26 mouse cellular contexts compared by ENCODE assay signal in genomic region chr9:51831596-51831995, GRCm38 (mm10).
DNase-seq lines count a peak whose midpoint lies in the region; ATAC-seq and TF ChIP-seq lines count a peak whose summit lies in the region.
"Had no signal": no experiment of that assay in that cellular context is flagged by ENCODE, and none has a peak within 500 bp of the region (broad histone marks: within the 10 kb centered on the region; RNA-seq: fewer than 3 reads in every experiment).

No protein-coding gene starts in this region.

- 78% methylated on average over 11 of the region's 11 CpGs for WGBS in neural tube, embryonic 13.5 days

- no peak overlapping the region for H3K4me2 ChIP-seq in neural tube, embryonic 13.5 days
- H3K4me2 ChIP-seq: embryonic facial prominence, embryonic 15.5 days; forebrain, embryonic 12.5 days; hindbrain, embryonic 12.5 days; midbrain, embryonic 13.5 days; neural tube, embryonic 15.5 days had no signal

- no peak for TF ChIP-seq POLR2A in cortical plate, adult 2 months (IDR thresholded peaks at IDR 0.05; ENCODE audit: extremely low read depth, insufficient read depth, low read length)

- H3K9me3 ChIP-seq in neural tube, embryonic 13.5 days: no peaks in the 10 kb centered on the region
- H3K9me3 ChIP-seq: embryonic facial prominence, embryonic 10.5 days; embryonic facial prominence, embryonic 15.5 days; forebrain, embryonic 12.5 days; heart, embryonic 10.5 days; hindbrain, embryonic 12.5 days; midbrain, embryonic 13.5 days; neural tube, embryonic 15.5 days had no signal

- no peak overlapping the region for H3K4me3 ChIP-seq in neural tube, embryonic 13.5 days
- H3K4me3 ChIP-seq in cortical plate, adult 2 months (ENCODE audit: insufficient read depth, low read length): no peak overlapping the region
- H3K4me3 ChIP-seq: embryonic facial prominence, embryonic 10.5 days; embryonic facial prominence, embryonic 15.5 days; forebrain, embryonic 12.5 days; heart, embryonic 10.5 days; hindbrain, embryonic 12.5 days; midbrain, embryonic 13.5 days; neural tube, embryonic 15.5 days had no signal

- TF ChIP-seq CTCF in cortical plate, adult 2 months (IDR thresholded peaks at IDR 0.05; ENCODE audit: extremely low read depth, insufficient read depth, low read length): no peak

- ATAC-seq in cerebellum, adult (ENCODE audit: insufficient number of reproducible peaks, low FRiP score, low TSS enrichment): no peak
- no peak for ATAC-seq in neural tube, embryonic 13.5 days (ENCODE audit: low read depth)
- ATAC-seq: forebrain, postnatal 0 days; midbrain, embryonic 13.5 days; Patski had no signal

- peak; percentile 13 to 19 for DNase-seq in cerebellum, adult 18-20 months
- DNase-seq in neural tube, embryonic 10.5 days (ENCODE audit: extremely low spot score, low spot score): no peak
- DNase-seq in cerebellum, adult 9-11 months: peak; percentile 11
- no peak for DNase-seq in thymus, postnatal 10 days (ENCODE audit: low spot score in 2 of 2)
- no peak for DNase-seq in layer of hippocampus, postnatal 36 days
- DNase-seq: adrenal gland, postnatal 10 days; forebrain, postnatal 0 days; gastrocnemius, postnatal 14 days; heart, postnatal 36 days; kidney, adult 11 months; kidney, postnatal 14 days; liver; lung, adult 2 months had no signal

- no peak overlapping the region for H3K9ac ChIP-seq in neural tube, embryonic 13.5 days
- H3K9ac ChIP-seq: embryonic facial prominence, embryonic 15.5 days; forebrain, embryonic 12.5 days; forebrain, postnatal 0 days; hindbrain, embryonic 12.5 days; liver, embryonic 14.5 days; midbrain, embryonic 13.5 days; neural tube, embryonic 15.5 days had no signal

- peak overlapping the region; percentile 38; the same call in 1 of the 2 replicates for H3K27ac ChIP-seq in neural tube, embryonic 13.5 days (replicated peaks)
- H3K27ac ChIP-seq in cortical plate, adult 2 months (ENCODE audit: insufficient read depth, low read length): 0 out of 2 replicates have a peak overlapping the region, but pooled peaks have one; percentile 3
- H3K27ac ChIP-seq: embryonic facial prominence, embryonic 10.5 days; embryonic facial prominence, embryonic 15.5 days; forebrain, embryonic 12.5 days; heart, embryonic 10.5 days; hindbrain, embryonic 12.5 days; liver, embryonic 14.5 days; macrophage; midbrain, embryonic 13.5 days; neural tube, embryonic 15.5 days had no signal

- no peaks in the 10 kb centered on the region for H3K27me3 ChIP-seq in neural tube, embryonic 13.5 days
- H3K27me3 ChIP-seq: embryonic facial prominence, embryonic 15.5 days; forebrain, embryonic 12.5 days; hindbrain, embryonic 12.5 days; midbrain, embryonic 13.5 days; neural tube, embryonic 15.5 days; Patski had no signal

- no peaks in the 10 kb centered on the region for H3K4me1 ChIP-seq in neural tube, embryonic 13.5 days (replicated peaks)
- no peaks in the 10 kb centered on the region; the same call in none of the 2 replicates for H3K4me1 ChIP-seq in cortical plate, adult 2 months (ENCODE audit: control insufficient read depth, insufficient read depth, low read length)
- H3K4me1 ChIP-seq: embryonic facial prominence, embryonic 10.5 days; embryonic facial prominence, embryonic 15.5 days; forebrain, embryonic 12.5 days; heart, embryonic 10.5 days; hindbrain, embryonic 12.5 days; midbrain, embryonic 13.5 days; neural tube, embryonic 15.5 days had no signal

- peaks cover 43% of the 10 kb centered on the region for H3K36me3 ChIP-seq in neural tube, embryonic 13.5 days
- H3K36me3 ChIP-seq: embryonic facial prominence, embryonic 10.5 days; embryonic facial prominence, embryonic 15.5 days; forebrain, embryonic 12.5 days; heart, embryonic 10.5 days; hindbrain, embryonic 12.5 days; midbrain, embryonic 13.5 days had no signal

Comparison
In these comparisons a context has a peak if more than half of its experiments do, and no peak if none do; other contexts are left out.
1. DNase-seq: peak in cerebellum, adult 18-20 months (2 of 2) and cerebellum, adult 9-11 months (single experiment); none in neural tube, embryonic 10.5 days (single experiment), thymus, postnatal 10 days (0 of 2) and layer of hippocampus, postnatal 36 days (0 of 2).